Mouse (Mus musculus) left cerebral cortex, adult 11 months (tissue): Measurements from ENCODE around the gene Galnt15.

Source experiments
- DNase-seq: peaks from one replicate; pipeline ENCODE4 v3.0.0; 2022; ENCODE audit warnings: low spot score

Galnt15 gene

GRCm38 (mm10) chr14:32028681-32029091 is at the start of gene Galnt15:
Galnt15 (plus strand) TSS chr14:32028989.
- DNase-seq: no peak

GRCm38 (mm10) chr14:31994021-31994420 is 34.8 kb upstream of the Galnt15 start:
- no peak for DNase-seq

GRCm38 (mm10) chr14:32000941-32001340 is 27.8 kb upstream of the Galnt15 start:
- DNase-seq: no peak

- DNase-seq: peak; percentile 30
These were observed 26.1 kb upstream of the Galnt15 start for GRCm38 (mm10) chr14:32002502-32003338.

DNA sequence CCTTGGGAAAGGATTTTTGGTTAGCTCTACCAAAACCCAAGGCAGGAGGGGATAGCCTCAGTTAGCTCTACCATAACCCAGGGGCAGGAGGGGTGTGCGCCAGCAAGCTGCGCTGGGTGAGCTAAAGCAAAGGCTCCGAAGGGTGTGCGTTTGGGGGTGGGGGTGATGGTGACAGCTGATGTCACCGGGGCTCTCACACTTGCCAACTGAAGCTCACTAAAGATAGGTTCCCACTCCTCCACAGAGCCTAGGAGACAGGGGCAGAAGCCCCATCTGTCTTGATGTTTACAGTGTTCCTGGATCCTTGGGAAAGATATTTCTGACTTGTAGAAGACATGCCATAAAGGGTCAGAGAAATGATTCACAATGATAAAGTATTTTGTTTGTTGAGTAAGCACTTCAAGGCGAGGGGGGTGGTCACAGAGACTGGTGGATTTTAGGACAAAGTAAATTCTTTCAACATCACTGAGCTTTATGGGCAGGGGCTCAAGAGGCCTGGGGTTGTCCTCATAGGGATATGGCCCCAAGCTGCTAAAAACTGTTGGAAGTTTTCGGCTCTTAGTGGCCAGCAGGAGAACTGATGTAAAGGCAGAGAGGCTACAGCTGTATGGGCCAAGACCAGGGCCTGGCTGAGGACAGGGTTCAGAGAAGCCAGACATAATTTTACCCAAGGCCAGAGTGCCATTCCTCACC is 24.7 kb upstream of the Galnt15 start:
- DNase-seq: no peak

- DNase-seq: no peak
These were observed 23.0 kb upstream of the Galnt15 start for GRCm38 (mm10) chr14:32005673-32006261.

DNA sequence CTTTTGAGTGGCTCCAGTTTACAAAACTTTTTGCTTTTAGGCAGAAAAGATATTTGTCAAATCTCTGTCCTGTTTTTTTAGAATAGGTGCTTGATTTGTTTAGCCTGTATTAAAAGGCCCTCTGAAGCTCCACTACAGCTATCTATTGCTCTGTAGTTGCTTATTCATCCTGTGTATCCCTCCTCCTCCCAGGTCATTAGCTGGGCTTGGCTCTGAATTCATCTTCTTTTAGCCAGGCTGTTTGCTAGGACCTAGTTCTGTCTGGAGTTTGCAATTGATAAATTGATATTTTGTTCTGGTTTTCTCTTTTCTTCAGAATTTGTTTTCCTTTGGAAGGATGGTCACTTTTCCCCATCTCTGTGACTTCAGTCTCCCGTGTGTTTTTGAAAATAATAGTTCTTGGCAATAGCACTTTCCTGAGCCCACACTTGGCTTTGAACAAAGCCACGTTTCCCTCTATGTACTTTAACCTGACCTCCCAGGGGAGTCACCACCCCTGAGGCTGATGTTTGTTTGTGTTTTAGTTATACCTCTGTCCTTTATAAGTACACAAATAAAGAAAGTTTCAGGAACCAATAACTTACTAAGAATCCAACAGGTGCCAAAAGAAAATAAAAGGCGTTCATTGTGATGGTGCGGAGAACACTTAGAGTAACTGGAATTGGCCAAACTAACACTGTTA is 21.0 kb upstream of the Galnt15 start:
- no peak for DNase-seq

GRCm38 (mm10) chr14:32009715-32010114 is 19.1 kb upstream of the Galnt15 start:
- no peak for DNase-seq

DNA sequence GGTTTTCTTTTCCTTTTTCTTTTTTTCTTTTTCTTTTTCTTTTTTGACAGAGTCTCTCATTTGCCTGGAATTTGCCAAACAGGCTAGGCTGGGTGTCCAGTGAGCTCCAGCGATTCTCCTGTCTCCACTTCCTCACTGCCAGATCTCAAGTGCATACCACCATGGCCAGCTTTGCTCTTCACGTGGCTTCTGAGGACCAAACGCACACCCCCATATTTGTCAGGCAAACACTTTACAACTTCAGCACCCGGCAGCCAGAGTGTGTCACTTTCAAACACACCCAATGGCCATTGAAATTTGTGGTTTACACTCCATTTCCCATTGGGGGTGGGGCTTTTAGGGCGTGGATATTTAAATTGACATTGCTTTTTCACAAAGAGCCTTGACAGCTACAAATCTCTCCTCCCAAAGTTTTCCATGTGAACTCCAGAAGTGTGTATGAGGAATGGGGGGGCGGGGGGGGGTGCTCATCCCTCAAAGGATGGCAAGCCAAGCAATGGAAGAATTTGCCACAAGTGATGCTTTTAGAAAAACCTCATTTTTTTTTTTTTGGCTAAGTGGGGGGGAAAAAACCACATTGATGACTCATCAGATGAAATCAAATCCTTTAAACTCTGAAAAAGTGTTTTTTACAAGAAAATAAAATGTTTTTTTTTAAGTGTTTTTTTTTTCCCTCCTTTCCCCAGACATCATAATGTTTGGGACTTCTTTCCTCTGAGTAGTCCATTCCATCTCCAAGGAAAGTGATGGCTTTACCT is 17.1 kb upstream of the Galnt15 start:
- DNase-seq: no peak

DNA sequence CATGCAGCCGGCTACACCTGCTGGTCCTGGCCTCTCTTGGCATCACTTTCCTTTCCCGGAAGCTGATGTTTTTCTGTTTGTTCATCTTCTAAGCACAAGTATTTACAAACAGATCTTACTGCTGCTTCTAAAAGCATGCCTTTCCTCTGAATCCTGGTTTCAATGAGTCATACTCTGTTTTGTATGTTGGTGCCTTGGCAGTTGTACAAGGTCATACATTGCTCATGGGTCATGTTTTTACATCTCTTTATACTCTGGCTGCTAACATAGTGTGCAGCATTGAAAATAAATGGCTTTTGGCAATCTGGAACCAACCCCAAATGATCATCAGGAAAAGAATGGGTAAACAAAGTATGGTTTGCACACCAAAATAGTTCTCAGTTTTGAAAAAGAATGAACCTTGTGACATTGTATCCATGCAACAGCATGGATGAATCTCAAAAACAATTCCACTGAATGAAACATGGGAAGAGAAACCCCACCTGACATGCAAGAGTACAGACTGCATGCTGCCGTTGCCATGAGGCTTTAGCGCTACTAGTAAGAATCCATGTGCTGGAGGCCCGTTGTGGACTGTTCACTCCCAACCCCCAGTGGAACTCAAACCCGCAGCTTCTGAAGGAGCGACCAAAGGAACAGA is 13.5 kb upstream of the Galnt15 start:
- DNase-seq: no peak

DNA sequence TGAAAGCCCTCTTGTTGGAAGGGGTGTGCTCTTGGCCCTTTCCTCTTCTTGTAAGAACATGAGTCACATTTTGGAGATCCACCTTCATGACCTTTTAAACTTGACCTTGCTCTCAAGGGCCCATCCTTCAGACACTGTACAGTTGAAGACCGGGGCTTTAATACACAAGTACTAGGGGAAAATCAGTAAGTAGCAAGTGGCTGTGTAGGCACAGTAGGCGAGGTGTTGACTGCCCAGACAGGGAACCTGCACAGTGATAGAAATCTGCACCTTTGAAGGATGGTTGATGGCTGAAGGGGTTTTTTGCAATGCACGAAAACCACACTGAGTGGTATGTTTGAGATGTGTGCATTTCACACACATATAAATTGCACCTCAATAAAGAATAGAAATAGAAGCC is 12.3 kb upstream of the Galnt15 start:
- DNase-seq: no peak

GRCm38 (mm10) chr14:32016921-32017320 is 11.9 kb upstream of the Galnt15 start:
- peak; percentile 73 for DNase-seq

GRCm38 (mm10) chr14:32017448-32017847 is 11.3 kb upstream of the Galnt15 start:
- no peak for DNase-seq

- DNase-seq: no peak
These were observed 9.7 kb upstream of the Galnt15 start for GRCm38 (mm10) chr14:32019091-32019490.

GRCm38 (mm10) chr14:32021967-32022366 is 6.8 kb upstream of the Galnt15 start:
- peak; percentile 24 for DNase-seq

DNA sequence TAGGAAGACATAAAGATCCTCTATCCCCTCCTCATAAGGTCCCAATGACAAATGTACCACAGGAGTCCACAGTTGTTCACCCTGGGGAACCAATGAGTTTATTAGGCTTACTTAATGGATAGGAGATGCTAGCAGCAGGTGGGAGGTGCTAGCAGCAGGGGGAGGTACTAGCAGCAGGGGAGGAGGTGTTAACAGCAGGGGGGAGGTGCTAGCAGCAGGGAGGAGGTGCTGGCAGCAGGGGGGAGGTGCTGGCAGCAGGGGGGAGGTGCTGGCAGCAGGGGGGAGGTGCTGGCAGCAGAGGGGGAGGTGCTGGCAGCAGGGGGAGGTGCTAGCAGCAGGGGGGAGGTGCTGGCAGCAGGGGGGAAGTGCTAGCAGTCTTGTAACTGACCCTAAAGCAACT is 6.3 kb upstream of the Galnt15 start:
- DNase-seq: no peak

DNA sequence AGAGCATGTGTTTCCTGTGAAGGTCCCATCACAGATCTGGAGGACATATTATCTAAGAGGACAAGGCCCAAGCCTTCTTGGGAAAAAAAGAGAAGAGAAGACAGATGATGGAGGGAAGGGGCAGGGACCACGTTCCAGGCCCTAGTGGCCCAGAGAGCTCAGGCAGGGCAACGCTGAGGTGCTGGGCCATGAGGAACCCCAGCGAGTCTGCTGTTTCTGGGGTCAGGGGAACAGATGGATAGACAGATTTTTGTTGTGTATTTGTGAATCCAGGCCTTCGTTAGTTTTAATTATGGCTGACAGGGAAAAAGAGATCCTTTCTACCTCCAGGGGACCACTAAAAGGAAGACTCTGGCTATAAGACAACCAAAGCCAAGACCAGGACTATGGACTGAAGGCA is 4.9 kb upstream of the Galnt15 start:
- no peak for DNase-seq

DNA sequence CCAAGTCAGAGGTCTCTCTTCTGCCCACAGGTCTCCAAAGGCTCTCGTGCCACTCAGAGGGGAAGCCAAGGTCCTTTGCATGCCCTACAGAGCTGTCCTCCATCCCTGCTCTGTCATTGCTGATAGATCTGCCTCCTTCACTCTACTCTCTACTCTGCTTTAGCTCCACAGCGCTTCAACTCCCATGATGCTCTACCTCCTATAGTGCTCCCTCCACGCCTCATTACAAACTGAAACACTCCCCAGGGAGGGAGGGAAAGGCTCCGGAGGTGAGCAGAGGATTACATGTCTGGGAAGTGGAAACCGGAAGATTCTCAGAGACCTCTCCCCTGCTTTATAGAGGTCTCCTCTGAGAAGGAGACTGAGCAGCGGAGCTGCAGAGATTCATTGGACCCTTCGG is 1.6 kb upstream of the Galnt15 start:
- no peak for DNase-seq

DNA sequence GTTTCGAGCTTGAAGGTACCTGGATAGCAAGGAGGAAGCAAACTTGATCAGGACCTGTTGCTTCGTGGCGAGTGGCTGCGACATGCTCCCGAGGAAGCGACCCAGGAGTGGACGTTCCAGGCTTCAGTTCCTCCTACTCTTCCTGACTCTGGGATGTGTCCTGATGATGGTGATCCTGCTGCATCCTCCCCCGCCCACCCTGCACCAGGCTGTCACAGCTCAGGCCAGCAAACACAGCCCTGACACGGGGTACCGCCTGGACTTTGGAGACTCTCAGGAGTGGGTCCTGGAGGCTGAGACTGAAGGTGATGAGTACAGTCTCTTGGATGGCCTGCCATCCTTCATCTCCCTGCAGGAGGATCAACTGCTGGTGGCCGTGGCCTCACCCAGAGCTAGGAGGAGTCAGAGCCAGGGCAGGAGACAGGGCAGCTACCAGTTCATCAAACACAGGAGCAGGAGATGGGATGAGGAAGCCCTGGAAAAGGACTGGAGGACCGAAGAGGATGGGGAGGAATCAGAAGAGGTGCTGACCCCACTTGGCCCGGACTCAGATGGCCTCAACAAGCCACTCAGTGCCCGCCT is 713 bp downstream of the Galnt15 start:
- DNase-seq: no peak

GRCm38 (mm10) chr14:32030073-32030472 is 1.3 kb downstream of the Galnt15 start:
- DNase-seq: no peak

GRCm38 (mm10) chr14:32032522-32032921 is 3.7 kb downstream of the Galnt15 start:
- peak; percentile 29 for DNase-seq
